Mouse (Mus musculus) neural tube, embryonic 13.5 days (tissue): ENCODE measurements at regions not wholly inside any gene's neighbourhood (a gene's known extent, or its start where the extent isn't known, plus 50 kb on each side); places are given as distances from the start of the nearest gene placed in this dataset.
"Not testable (repeated sequence)": the region's sequence is repeated elsewhere in the genome, so short reads cannot be mapped to it uniquely, and the experiment has no call there.

Source experiments
- ATAC-seq: fragments of 200-750 bp; cut with Nextera tagmentation; 2 replicates; pipeline ENCODE4 v1.8.0; 2017; ENCODE audit warnings: low read depth, mild to moderate bottlenecking, moderate TSS enrichment, moderate library complexity
- H3K27ac ChIP-seq: fragments of 300-500 bp; sonication (generic); replicated peaks from 2 replicates; pipeline ENCODE4 v1.5.1; 2015; ENCODE audit warnings: moderate library complexity, mild to moderate bottlenecking, inconsistent platforms
- H3K27me3 ChIP-seq: fragments of 300-500 bp; sonication (generic); 2 replicates; pipeline ENCODE4 v1.6.1; 2015; ENCODE audit warnings: mild to moderate bottlenecking, inconsistent platforms
- H3K36me3 ChIP-seq: fragments of 300-500 bp; sonication (generic); 2 replicates; pipeline ENCODE4 v1.6.1; 2015; ENCODE audit warnings: mild to moderate bottlenecking, inconsistent platforms
- H3K4me1 ChIP-seq: fragments of 300-500 bp; sonication (generic); replicated peaks from 2 replicates; pipeline ENCODE4 v1.6.1; 2015; ENCODE audit warnings: inconsistent platforms
- H3K4me2 ChIP-seq: fragments of 300-500 bp; sonication (generic); 2 replicates; pipeline ENCODE4 v1.6.1; 2015; ENCODE audit warnings: inconsistent platforms, mild to moderate bottlenecking, moderate library complexity
- H3K4me3 ChIP-seq: fragments of 300-500 bp; sonication (generic); 2 replicates; pipeline ENCODE4 v1.5.1; 2015; ENCODE audit warnings: mild to moderate bottlenecking, inconsistent platforms
- H3K9ac ChIP-seq: fragments of 300-500 bp; sonication (generic); 2 replicates; pipeline ENCODE4 v1.6.1; 2015; ENCODE audit warnings: moderate library complexity, mild to moderate bottlenecking, inconsistent platforms
- H3K9me3 ChIP-seq: fragments of 300-500 bp; sonication (generic); 2 replicates; pipeline ENCODE4 v1.6.1; 2016; ENCODE audit warnings: inconsistent platforms
- WGBS: fragments of 180-500 bp; shearing (Covaris S2); methylation state at CpG from one replicate; pipeline ENCODE4 v1.1.7; 2015; 5-methylcytosine and 5-hydroxymethylcytosine counted together

DNA sequence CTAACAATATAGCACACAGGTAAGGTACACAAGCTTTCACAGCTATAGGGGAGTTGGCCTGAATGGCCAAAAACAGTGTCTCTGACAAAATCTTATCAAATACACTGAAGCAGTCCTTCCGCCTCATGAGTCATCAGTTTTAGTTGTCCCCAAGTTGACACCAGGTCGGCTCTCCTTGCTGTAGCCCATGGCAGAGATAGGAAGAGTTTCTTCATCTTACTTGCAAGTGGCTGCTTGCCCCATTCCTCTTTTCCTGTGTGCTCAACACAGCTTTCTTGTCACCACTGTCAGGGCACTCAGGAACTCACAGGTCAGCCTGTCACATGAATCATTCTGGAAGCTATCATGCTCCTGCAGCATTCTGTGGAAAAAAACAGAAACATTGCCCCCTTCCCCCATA lies 77.1 kb downstream of the Olfr721-ps1 start:
- not testable (repeated sequence) for H3K9me3 ChIP-seq, H3K4me3 ChIP-seq, ATAC-seq, H3K27me3 ChIP-seq, H3K27ac ChIP-seq, H3K4me2 ChIP-seq, H3K9ac ChIP-seq, H3K36me3 ChIP-seq, H3K4me1 ChIP-seq
- WGBS = 89% methylated on average over 2 of the region's 2 CpGs

GRCm38 (mm10) chr14:14481840-14482239 lies 80.7 kb downstream of the Olfr721-ps1 start:
- Histone ChIP-seq H3K27ac (no peak overlapping the region), H3K27me3 (no peaks in the 10 kb centered on the region), H3K4me2 (no peak overlapping the region), H3K4me3 (no peak overlapping the region), H3K9me3 (no peaks in the 10 kb centered on the region), H3K36me3 (no peaks in the 10 kb centered on the region), H3K9ac (no peak overlapping the region), H3K4me1 (no peaks in the 10 kb centered on the region)
- 83% methylated on average over 1 of the region's 1 CpGs for WGBS
- no peak for ATAC-seq

GRCm38 (mm10) chr14:14486356-14486755 lies 85.3 kb downstream of the Olfr721-ps1 start:
- no peaks in the 10 kb centered on the region for H3K27me3 ChIP-seq
- no peaks in the 10 kb centered on the region for H3K9me3 ChIP-seq
- ATAC-seq = no peak
- H3K4me1 ChIP-seq = no peaks in the 10 kb centered on the region
- H3K36me3 ChIP-seq = no peaks in the 10 kb centered on the region
- H3K4me3 ChIP-seq = no peak overlapping the region
- no peak overlapping the region for H3K9ac ChIP-seq
- no peak overlapping the region for H3K27ac ChIP-seq
- WGBS = 98% methylated on average over 1 of the region's 1 CpGs
- H3K4me2 ChIP-seq = no peak overlapping the region

- Histone ChIP-seq H3K27me3 (no peaks in the 10 kb centered on the region), H3K36me3 (no peaks in the 10 kb centered on the region), H3K4me2 (no peak overlapping the region), H3K4me1 (no peaks in the 10 kb centered on the region), H3K27ac (no peak overlapping the region), H3K9me3 (no peaks in the 10 kb centered on the region), H3K4me3 (no peak overlapping the region), H3K9ac (no peak overlapping the region)
- ATAC-seq = no peak
Measured at GRCm38 (mm10) chr14:14490501-14490900, 89.4 kb downstream of the Olfr721-ps1 start.

GRCm38 (mm10) chr14:14492041-14492440 lies 90.9 kb downstream of the Olfr721-ps1 start:
- no peak overlapping the region for H3K4me3 ChIP-seq
- H3K4me2 ChIP-seq = no peak overlapping the region
- H3K4me1 ChIP-seq = no peaks in the 10 kb centered on the region
- no peaks in the 10 kb centered on the region for H3K9me3 ChIP-seq
- H3K36me3 ChIP-seq = no peaks in the 10 kb centered on the region
- H3K27ac ChIP-seq = no peak overlapping the region
- no peak overlapping the region for H3K9ac ChIP-seq
- ATAC-seq = no peak
- no peaks in the 10 kb centered on the region for H3K27me3 ChIP-seq

GRCm38 (mm10) chr14:14511927-14512326 lies 110.8 kb downstream of the Olfr721-ps1 start:
- H3K27me3 ChIP-seq = no peaks in the 10 kb centered on the region
- H3K27ac ChIP-seq = no peak overlapping the region
- no peak overlapping the region for H3K9ac ChIP-seq
- H3K4me2 ChIP-seq = no peak overlapping the region
- no peak overlapping the region for H3K4me3 ChIP-seq
- no peak for ATAC-seq
- peaks cover 10% of the 10 kb centered on the region; the same call in 1 of the 2 replicates for H3K4me1 ChIP-seq
- H3K36me3 ChIP-seq = no peaks in the 10 kb centered on the region
- H3K9me3 ChIP-seq = no peaks in the 10 kb centered on the region
- WGBS = 92% methylated on average over 4 of the region's 4 CpGs

GRCm38 (mm10) chr14:14513056-14513455 lies 112.0 kb downstream of the Olfr721-ps1 start:
- Histone ChIP-seq H3K4me2 (no peak overlapping the region), H3K36me3 (no peaks in the 10 kb centered on the region), H3K4me3 (no peak overlapping the region), H3K27ac (no peak overlapping the region), H3K9me3 (no peaks in the 10 kb centered on the region), H3K27me3 (no peaks in the 10 kb centered on the region), H3K9ac (no peak overlapping the region), H3K4me1 (peaks cover 10% of the 10 kb centered on the region; the same call in 1 of the 2 replicates)
- ATAC-seq = no peak
- WGBS = 88% methylated on average over 2 of the region's 2 CpGs

DNA sequence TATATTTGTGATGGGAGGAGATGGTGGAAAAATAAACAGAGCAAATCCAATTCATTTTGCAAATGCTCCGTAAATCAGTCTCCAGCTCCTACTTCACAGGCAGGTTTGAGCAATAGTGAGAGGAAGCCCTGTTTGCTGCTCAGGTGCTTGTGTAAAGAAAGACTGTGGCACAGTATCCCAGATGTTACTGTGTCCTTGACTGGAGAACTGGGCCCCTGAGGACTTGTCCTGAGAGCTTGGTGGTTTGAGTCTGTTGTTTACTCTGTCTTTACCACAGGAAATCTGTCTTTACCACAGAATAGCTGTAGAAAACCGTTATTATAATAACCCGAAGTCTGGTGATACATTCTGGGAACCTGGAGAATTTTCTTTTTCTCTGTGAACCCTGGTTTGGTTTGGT lies 112.4 kb downstream of the Olfr721-ps1 start:
- no peaks in the 10 kb centered on the region for H3K27me3 ChIP-seq
- no peaks in the 10 kb centered on the region for H3K9me3 ChIP-seq
- 86% methylated on average over 3 of the region's 3 CpGs for WGBS
- H3K36me3 ChIP-seq = no peaks in the 10 kb centered on the region
- H3K4me1 ChIP-seq = peaks cover 10% of the 10 kb centered on the region; the same call in 1 of the 2 replicates
- H3K9ac ChIP-seq = no peak overlapping the region
- no peak overlapping the region for H3K4me3 ChIP-seq
- H3K4me2 ChIP-seq = no peak overlapping the region
- H3K27ac ChIP-seq = no peak overlapping the region
- no peak for ATAC-seq

GRCm38 (mm10) chr14:14514440-14515172 lies 113.5 kb downstream of the Olfr721-ps1 start:
- H3K4me1 ChIP-seq = peaks cover 10% of the 10 kb centered on the region; the same call in 1 of the 2 replicates
- no peak overlapping the region for H3K27ac ChIP-seq
- WGBS = 63% methylated on average over 1 of the region's 1 CpGs
- no peak overlapping the region for H3K4me3 ChIP-seq
- no peak for ATAC-seq
- H3K9ac ChIP-seq = no peak overlapping the region
- no peaks in the 10 kb centered on the region for H3K27me3 ChIP-seq
- no peak overlapping the region for H3K4me2 ChIP-seq
- no peaks in the 10 kb centered on the region for H3K9me3 ChIP-seq
- no peaks in the 10 kb centered on the region for H3K36me3 ChIP-seq

GRCm38 (mm10) chr14:14515363-14515762 lies 114.3 kb downstream of the Olfr721-ps1 start:
- peaks cover 10% of the 10 kb centered on the region; the same call in 1 of the 2 replicates for H3K4me1 ChIP-seq
- H3K4me3 ChIP-seq = no peak overlapping the region
- WGBS = 75% methylated on average over 2 of the region's 2 CpGs
- H3K9ac ChIP-seq = no peak overlapping the region
- no peak overlapping the region for H3K4me2 ChIP-seq
- no peaks in the 10 kb centered on the region for H3K9me3 ChIP-seq
- ATAC-seq = no peak
- no peaks in the 10 kb centered on the region for H3K36me3 ChIP-seq
- 0 out of 2 replicates have a peak overlapping the region, but pooled peaks have one; percentile 7 for H3K27ac ChIP-seq
- H3K27me3 ChIP-seq = no peaks in the 10 kb centered on the region

DNA sequence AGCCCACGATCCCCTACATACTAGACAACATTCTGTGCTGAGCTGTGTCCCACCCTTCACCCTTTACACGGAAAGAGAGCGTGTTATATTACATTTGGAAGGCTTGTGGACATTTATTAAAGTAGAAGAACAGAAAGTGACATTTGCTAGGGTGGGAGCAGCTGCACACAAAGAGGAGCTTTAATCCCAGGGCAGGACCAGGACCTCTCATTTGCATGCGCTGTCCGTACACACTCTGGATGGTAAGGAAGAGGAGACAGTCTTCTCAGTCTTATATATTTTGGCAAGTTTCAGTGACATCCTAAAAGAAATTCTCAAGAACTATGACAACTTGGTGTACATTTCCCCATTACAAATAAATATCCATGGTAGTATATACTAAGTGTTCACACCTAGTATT lies 114.8 kb downstream of the Olfr721-ps1 start:
- WGBS = 48% methylated on average over 5 of the region's 5 CpGs
- Histone ChIP-seq H3K4me3 (no peak overlapping the region), H3K4me2 (no peak overlapping the region), H3K27ac (no peak overlapping the region), H3K4me1 (peaks cover 10% of the 10 kb centered on the region; the same call in 1 of the 2 replicates), H3K27me3 (no peaks in the 10 kb centered on the region), H3K9ac (no peak overlapping the region), H3K9me3 (no peaks in the 10 kb centered on the region), H3K36me3 (no peaks in the 10 kb centered on the region)
- ATAC-seq = no peak

DNA sequence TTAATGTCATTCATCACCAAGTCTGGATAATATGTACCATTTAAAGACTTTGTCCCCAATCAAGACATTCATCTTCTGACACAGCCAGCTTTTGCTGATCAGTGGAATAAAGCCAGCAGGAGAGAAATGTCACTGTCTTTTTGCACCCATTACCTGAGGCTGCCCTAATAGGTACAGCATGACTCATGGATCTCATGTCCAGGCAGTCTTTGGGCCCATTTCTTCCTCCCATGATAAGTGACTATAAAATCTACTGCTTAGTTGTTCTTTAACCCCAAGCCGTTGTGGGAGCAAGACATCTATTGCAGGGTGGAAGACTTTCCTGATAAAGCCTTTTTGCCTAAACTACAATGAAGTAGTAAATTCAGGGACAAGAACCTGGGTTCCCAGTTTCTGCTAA lies 116.9 kb downstream of the Olfr721-ps1 start:
- no peaks in the 10 kb centered on the region for H3K9me3 ChIP-seq
- ATAC-seq = no peak
- no peak overlapping the region for H3K4me2 ChIP-seq
- H3K4me1 ChIP-seq = peaks cover 10% of the 10 kb centered on the region; the same call in 1 of the 2 replicates
- H3K4me3 ChIP-seq = no peak overlapping the region
- no peaks in the 10 kb centered on the region for H3K27me3 ChIP-seq
- no peaks in the 10 kb centered on the region for H3K36me3 ChIP-seq
- no peak overlapping the region for H3K9ac ChIP-seq
- 87% methylated on average over 1 of the region's 1 CpGs for WGBS
- H3K27ac ChIP-seq = no peak overlapping the region

DNA sequence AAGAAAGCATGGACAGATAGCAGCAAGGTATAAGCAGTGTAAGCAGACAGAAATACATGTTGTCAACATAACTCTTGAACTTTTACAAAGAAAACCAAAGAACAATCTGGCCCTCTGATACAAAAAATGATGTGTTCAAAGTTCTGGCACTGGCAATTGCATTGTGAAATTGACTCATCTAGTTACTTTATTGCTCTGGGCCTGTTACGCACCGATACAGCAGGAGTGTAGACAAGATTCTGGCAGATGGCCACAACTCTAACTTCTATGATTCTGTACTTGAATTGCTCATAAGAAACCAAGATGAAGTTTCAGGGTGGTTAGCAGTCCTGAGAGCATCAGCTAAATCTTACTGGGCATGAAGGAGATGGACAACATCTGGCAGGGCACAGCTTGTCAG lies 117.7 kb downstream of the Olfr721-ps1 start:
- H3K4me1 ChIP-seq = peaks cover 10% of the 10 kb centered on the region; the same call in 1 of the 2 replicates
- ATAC-seq = no peak
- H3K4me3 ChIP-seq = no peak overlapping the region
- H3K9me3 ChIP-seq = no peaks in the 10 kb centered on the region
- H3K27ac ChIP-seq = no peak overlapping the region
- WGBS = 91% methylated on average over 2 of the region's 2 CpGs
- H3K9ac ChIP-seq = no peak overlapping the region
- H3K36me3 ChIP-seq = no peaks in the 10 kb centered on the region
- no peak overlapping the region for H3K4me2 ChIP-seq
- no peaks in the 10 kb centered on the region for H3K27me3 ChIP-seq
